29 mouse cellular contexts compared by ENCODE assay signal in genomic region chr3:32754384-32754915, GRCm38 (mm10). TPM values are rescaled to one million over a fixed set of nuclear protein-coding genes. Genes with fewer than 3 reads are reported as not detected.
A peak's percentile ranks its signal among the peaks of the same experiment; 100 is the strongest.
DNase-seq lines count a peak whose midpoint lies in the region; ATAC-seq and TF ChIP-seq lines count a peak whose summit lies in the region.
"Had no signal": no experiment of that assay in that cellular context is flagged by ENCODE, and none has a peak within 500 bp of the region (broad histone marks: within the 10 kb centered on the region; RNA-seq: fewer than 3 reads in every experiment).

No protein-coding gene starts in this region.

- DNase-seq in heart, adult 18-20 months = peak; percentile 27 to 53
- no peak for DNase-seq in heart, embryonic 10.5 days (ENCODE audit: low spot score)
- peak; percentile 77 for DNase-seq in heart, postnatal 0 days (ENCODE audit: low spot score)
- DNase-seq in cerebellum, postnatal 4 days (ENCODE audit: low spot score in 2 of 2) = no peak
- DNase-seq in frontal cortex, postnatal 14 days (ENCODE audit: low spot score in 2 of 2) = no peak
- DNase-seq: adrenal gland, postnatal 14 days; B cell, adult 2 months; cerebellum, adult 11 months; cerebellum, adult 2 months; cerebellum, adult 9-11 months; cerebellum, postnatal 25 days; embryo, embryonic 11 days; gastrocnemius, postnatal 25 days; kidney, adult 8-10 months; kidney, postnatal 14 days had no signal

- TF ChIP-seq CTCF in heart, postnatal 0 days (IDR thresholded peaks at IDR 0.05; ENCODE audit: low read depth) = no peak

- H3K4me2 ChIP-seq in heart, embryonic 12.5 days = no peak overlapping the region
- no peak overlapping the region for H3K4me2 ChIP-seq in heart, embryonic 11.5 days
- H3K4me2 ChIP-seq in heart, embryonic 15.5 days = no peak overlapping the region
- no peak overlapping the region for H3K4me2 ChIP-seq in heart, postnatal 0 days (ENCODE audit: low read depth, low read length)
- H3K4me2 ChIP-seq: embryonic facial prominence, embryonic 13.5 days; forebrain, embryonic 12.5 days; forebrain, embryonic 15.5 days; hindbrain, embryonic 12.5 days; hindbrain, embryonic 15.5 days had no signal

- peaks cover 58% of the 10 kb centered on the region for H3K36me3 ChIP-seq in heart, embryonic 10.5 days
- H3K36me3 ChIP-seq in heart, embryonic 12.5 days = peaks cover 60% of the 10 kb centered on the region
- peaks cover 18% of the 10 kb centered on the region for H3K36me3 ChIP-seq in heart, embryonic 11.5 days (ENCODE audit: control insufficient read depth, insufficient read depth, low read length)
- H3K36me3 ChIP-seq in heart, embryonic 15.5 days = peaks cover 39% of the 10 kb centered on the region
- H3K36me3 ChIP-seq in heart, postnatal 0 days (replicated peaks; ENCODE audit: control insufficient read depth, insufficient read depth, low read length) = peaks cover 34% of the 10 kb centered on the region

- no peak overlapping the region for H3K27ac ChIP-seq in heart, embryonic 10.5 days
- peak overlapping the region; percentile 18; the same call in 1 of the 2 replicates for H3K27ac ChIP-seq in heart, embryonic 12.5 days (ENCODE audit: poor library complexity, severe bottlenecking)
- no peak overlapping the region for H3K27ac ChIP-seq in heart, embryonic 11.5 days (ENCODE audit: low read depth, low read length)
- H3K27ac ChIP-seq in heart, embryonic 15.5 days = peak overlapping the region; percentile 32
- peak overlapping the region; percentile 82 for H3K27ac ChIP-seq in heart, postnatal 0 days (ENCODE audit: low read depth)
- H3K27ac ChIP-seq: embryonic facial prominence, embryonic 10.5 days; embryonic facial prominence, embryonic 13.5 days; forebrain, embryonic 12.5 days; forebrain, embryonic 15.5 days; hindbrain, embryonic 12.5 days; hindbrain, embryonic 15.5 days had no signal

- H3K4me3 ChIP-seq in heart, embryonic 10.5 days = no peak overlapping the region
- no peak overlapping the region for H3K4me3 ChIP-seq in heart, embryonic 12.5 days
- no peak overlapping the region for H3K4me3 ChIP-seq in heart, embryonic 11.5 days (ENCODE audit: low read depth, low read length)
- H3K4me3 ChIP-seq in heart, embryonic 15.5 days = no peak overlapping the region
- no peak overlapping the region for H3K4me3 ChIP-seq in heart, postnatal 0 days (ENCODE audit: low read depth, low read length)
- H3K4me3 ChIP-seq: embryonic facial prominence, embryonic 10.5 days; embryonic facial prominence, embryonic 13.5 days; erythroblast, embryonic 14.5 days; forebrain, embryonic 12.5 days; forebrain, embryonic 15.5 days; hindbrain, embryonic 12.5 days; hindbrain, embryonic 15.5 days had no signal

- no peaks in the 10 kb centered on the region for H3K9me3 ChIP-seq in heart, embryonic 10.5 days
- no peaks in the 10 kb centered on the region for H3K9me3 ChIP-seq in heart, embryonic 12.5 days (replicated peaks)
- no peaks in the 10 kb centered on the region for H3K9me3 ChIP-seq in heart, embryonic 11.5 days (replicated peaks; ENCODE audit: control insufficient read depth, low read length)
- no peaks in the 10 kb centered on the region for H3K9me3 ChIP-seq in heart, embryonic 15.5 days (replicated peaks)
- no peaks in the 10 kb centered on the region for H3K9me3 ChIP-seq in heart, postnatal 0 days (replicated peaks; ENCODE audit: control insufficient read depth, low read length)
- H3K9me3 ChIP-seq: embryonic facial prominence, embryonic 10.5 days; embryonic facial prominence, embryonic 13.5 days; forebrain, embryonic 12.5 days; forebrain, embryonic 15.5 days; G1E; hindbrain, embryonic 12.5 days; hindbrain, embryonic 15.5 days had no signal

- no peak for TF ChIP-seq EP300 in heart, postnatal 0 days (IDR thresholded peaks at IDR 0.05; ENCODE audit: low read depth)

- H3K9ac ChIP-seq in heart, embryonic 12.5 days = no peak overlapping the region
- H3K9ac ChIP-seq in heart, embryonic 11.5 days (ENCODE audit: low read depth, low read length) = no peak overlapping the region
- no peak overlapping the region for H3K9ac ChIP-seq in heart, embryonic 15.5 days
- no peak overlapping the region for H3K9ac ChIP-seq in heart, postnatal 0 days (replicated peaks; ENCODE audit: low read depth, low read length)
- H3K9ac ChIP-seq: embryonic facial prominence, embryonic 13.5 days; forebrain, embryonic 12.5 days; forebrain, embryonic 15.5 days; hindbrain, embryonic 12.5 days; hindbrain, embryonic 15.5 days had no signal

- 90% methylated on average over 3 of the region's 3 CpGs for WGBS in heart, embryonic 10.5 days
- 78% methylated on average over 3 of the region's 3 CpGs for WGBS in heart, embryonic 12.5 days
- 82% methylated on average over 3 of the region's 3 CpGs for WGBS in heart, embryonic 11.5 days (ENCODE audit: insufficient replicate concordance)
- WGBS in heart, embryonic 15.5 days = 45% methylated on average over 3 of the region's 3 CpGs
- 44% methylated on average over 3 of the region's 3 CpGs for WGBS in heart, postnatal 0 days

- H3K4me1 ChIP-seq in heart, embryonic 10.5 days = no peaks in the 10 kb centered on the region
- H3K4me1 ChIP-seq in heart, embryonic 12.5 days (replicated peaks) = 0 out of 2 replicates have a peak, but pooled peaks cover 3% of the 10 kb centered on the region
- no peaks in the 10 kb centered on the region for H3K4me1 ChIP-seq in heart, embryonic 11.5 days (ENCODE audit: control insufficient read depth, insufficient read depth, low read length)
- peaks cover 6% of the 10 kb centered on the region for H3K4me1 ChIP-seq in heart, embryonic 15.5 days (replicated peaks)
- no peaks in the 10 kb centered on the region; the same call in 1 of the 2 replicates for H3K4me1 ChIP-seq in heart, postnatal 0 days (ENCODE audit: control insufficient read depth, insufficient read depth)
- H3K4me1 ChIP-seq: embryonic facial prominence, embryonic 10.5 days; embryonic facial prominence, embryonic 13.5 days; forebrain, embryonic 12.5 days; hindbrain, embryonic 12.5 days; hindbrain, embryonic 15.5 days had no signal

- no peak for ATAC-seq in heart, embryonic 12.5 days (ENCODE audit: insufficient number of reproducible peaks, low FRiP score)
- no peak for ATAC-seq in heart, embryonic 11.5 days (replicated peaks; ENCODE audit: insufficient number of reproducible peaks, low FRiP score, low TSS enrichment)
- ATAC-seq in heart, embryonic 15.5 days (replicated peaks; ENCODE audit: insufficient number of reproducible peaks, insufficient read depth, low FRiP score, low read depth) = no peak
- ATAC-seq in heart, postnatal 0 days (ENCODE audit: insufficient read depth, low read depth) = peak; percentile 86
- ATAC-seq: forebrain, embryonic 15.5 days; intestine, postnatal 0 days; Patski had no signal

- H3K27me3 ChIP-seq in heart, embryonic 10.5 days (ENCODE audit: insufficient read depth, poor library complexity, severe bottlenecking) = no peaks in the 10 kb centered on the region
- H3K27me3 ChIP-seq in heart, embryonic 12.5 days (replicated peaks) = no peaks in the 10 kb centered on the region
- no peaks in the 10 kb centered on the region for H3K27me3 ChIP-seq in heart, embryonic 11.5 days (ENCODE audit: control insufficient read depth, insufficient read depth, low read length)
- no peaks in the 10 kb centered on the region for H3K27me3 ChIP-seq in heart, embryonic 15.5 days
- H3K27me3 ChIP-seq in heart, postnatal 0 days (ENCODE audit: control insufficient read depth, insufficient read depth, low read length) = no peaks in the 10 kb centered on the region
- H3K27me3 ChIP-seq: CH12.LX; embryonic facial prominence, embryonic 13.5 days; forebrain, embryonic 12.5 days; forebrain, embryonic 15.5 days; hindbrain, embryonic 12.5 days; hindbrain, embryonic 15.5 days; Patski had no signal

RNA-seq across cellular contexts. Expression of gene Mrpl47, which starts 17.0 kb away (rescaled TPM):
- 10 to 100 TPM; 38.5 to 44.9 TPM for total RNA-seq in heart, adult 18-20 months (2021)
- polyA plus RNA-seq in heart, embryonic 10.5 days (2016; fragmentation: Nextera tagmentation; extraction: Ambion mirVana) = 32.4 and 40.5 TPM in 2 replicates
- 31.8 TPM in 2 replicates for polyA plus RNA-seq in heart, embryonic 12.5 days (2016; fragmentation: Nextera tagmentation; extraction: Ambion mirVana)
- polyA plus RNA-seq in heart, embryonic 11.5 days (2014; fragmentation: Nextera tagmentation; extraction: Ambion mirVana) = 30.5 and 41.2 TPM in 2 replicates
- polyA plus RNA-seq in heart, embryonic 15.5 days (2015; fragmentation: Nextera tagmentation; extraction: Ambion mirVana) = 24.7 and 33.9 TPM in 2 replicates
- 8.1 and 9.5 TPM in 2 replicates for total RNA-seq in heart, postnatal 0 days (2014; rRNA removed; ENCODE audit: low replicate concordance)
- polyA plus RNA-seq in heart, postnatal 0 days (2015; fragmentation: Nextera tagmentation; extraction: Ambion mirVana) = 39.0 and 42.7 TPM in 2 replicates

RNA-seq across cellular contexts. Expression of gene Ndufb5, which starts 17.7 kb away (rescaled TPM):
- 100 to 1,000 TPM; 913 to 962 TPM for total RNA-seq in heart, adult 18-20 months (2021)
- 335 and 408 TPM in 2 replicates for polyA plus RNA-seq in heart, embryonic 10.5 days (2016; fragmentation: Nextera tagmentation; extraction: Ambion mirVana)
- polyA plus RNA-seq in heart, embryonic 12.5 days (2016; fragmentation: Nextera tagmentation; extraction: Ambion mirVana) = 468 and 489 TPM in 2 replicates
- polyA plus RNA-seq in heart, embryonic 11.5 days (2014; fragmentation: Nextera tagmentation; extraction: Ambion mirVana) = 468 and 475 TPM in 2 replicates
- 447 and 650 TPM in 2 replicates for polyA plus RNA-seq in heart, embryonic 15.5 days (2015; fragmentation: Nextera tagmentation; extraction: Ambion mirVana)
- total RNA-seq in heart, postnatal 0 days (2014; rRNA removed; ENCODE audit: low replicate concordance) = 1,718 and 2,037 TPM in 2 replicates
- 1,180 and 1,227 TPM in 2 replicates for polyA plus RNA-seq in heart, postnatal 0 days (2015; fragmentation: Nextera tagmentation; extraction: Ambion mirVana)

RNA-seq across cellular contexts. Expression of gene Actl6a, which starts 48.4 kb away (rescaled TPM):
- total RNA-seq in heart, adult 18-20 months (2021) = 10 to 100 TPM; 20.8 to 24.0 TPM
- 131 and 187 TPM in 2 replicates for polyA plus RNA-seq in heart, embryonic 10.5 days (2016; fragmentation: Nextera tagmentation; extraction: Ambion mirVana)
- 105 and 108 TPM in 2 replicates for polyA plus RNA-seq in heart, embryonic 12.5 days (2016; fragmentation: Nextera tagmentation; extraction: Ambion mirVana)
- 110 and 122 TPM in 2 replicates for polyA plus RNA-seq in heart, embryonic 11.5 days (2014; fragmentation: Nextera tagmentation; extraction: Ambion mirVana)
- 75.9 and 90.3 TPM in 2 replicates for polyA plus RNA-seq in heart, embryonic 15.5 days (2015; fragmentation: Nextera tagmentation; extraction: Ambion mirVana)
- 54.2 and 68.2 TPM in 2 replicates for total RNA-seq in heart, postnatal 0 days (2014; rRNA removed; ENCODE audit: low replicate concordance)
- polyA plus RNA-seq in heart, postnatal 0 days (2015; fragmentation: Nextera tagmentation; extraction: Ambion mirVana) = 53.2 and 58.0 TPM in 2 replicates

Comparison
In these comparisons a context has a peak if more than half of its experiments do, and no peak if none do; other contexts are left out.
1. DNase-seq: peak in heart, adult 18-20 months (2 of 2) and heart, postnatal 0 days (single experiment); none in heart, embryonic 10.5 days (single experiment), cerebellum, postnatal 4 days (0 of 2) and frontal cortex, postnatal 14 days (0 of 2).
2. H3K27ac ChIP-seq: peak in heart, embryonic 12.5 days (single experiment), heart, embryonic 15.5 days (single experiment) and heart, postnatal 0 days (single experiment); none in heart, embryonic 10.5 days (single experiment) and heart, embryonic 11.5 days (single experiment).